Mouse (Mus musculus) cerebellum, postnatal 25 days (tissue): ENCODE measurements around the gene Muc2.

ENCODE experiments used
- DNase-seq, 2 experiments: peaks; one replicate each; pipeline ENCODE4 v3.0.0; 2021; ENCODE audit warnings: mixed read lengths in 2 of 2

The Muc2 gene

GRCm38 (mm10) chr7:141770988-141771387, 80.8 kb downstream of the Muc2 start:
- no peak for DNase-seq

GRCm38 (mm10) chr7:141772058-141772557, 82.0 kb downstream of the Muc2 start:
- no peak for DNase-seq

GRCm38 (mm10) chr7:141774855-141775254, 84.7 kb downstream of the Muc2 start:
- no peak for DNase-seq

GRCm38 (mm10) chr7:141776199-141776598, 86.1 kb downstream of the Muc2 start:
- no peak for DNase-seq

GRCm38 (mm10) chr7:141788677-141789452, 98.7 kb downstream of the Muc2 start, which contains the start of gene Muc5ac:
Muc5ac (plus strand) TSS chr7:141788972.
- DNase-seq: no peak

- DNase-seq: no peak
Observed at GRCm38 (mm10) chr7:141794251-141794650, 104.1 kb downstream of the Muc2 start.

GRCm38 (mm10) chr7:141803206-141803605, 113.1 kb downstream of the Muc2 start:
- no peak for DNase-seq
